In genomic region chr16:20732251-20732924, GRCm38 (mm10) we compare ENCODE assay signal across 9 mouse cellular contexts. TPM values are rescaled to one million over a fixed set of nuclear protein-coding genes. Genes with fewer than 3 reads are reported as not detected.
A peak's percentile ranks its signal among the peaks of the same experiment; 100 is the strongest.
DNase-seq lines count a peak whose midpoint lies in the region; ATAC-seq and TF ChIP-seq lines count a peak whose summit lies in the region.
"Had no signal": no experiment of that assay in that cellular context is flagged by ENCODE, and none has a peak within 500 bp of the region (broad histone marks: within the 10 kb centered on the region; RNA-seq: fewer than 3 reads in every experiment).

No protein-coding gene starts in this region.

- WGBS in heart, embryonic 10.5 days, result 1% methylated on average over 30 of the region's 30 CpGs
- WGBS in hindbrain, postnatal 0 days, result under 1% methylated on average over 22 of the region's 30 CpGs

- peak overlapping the region; percentile 86 for H3K9ac ChIP-seq in hindbrain, postnatal 0 days (replicated peaks; ENCODE audit: low read length)

- no peaks in the 10 kb centered on the region for H3K9me3 ChIP-seq in heart, embryonic 10.5 days
- no peaks in the 10 kb centered on the region for H3K9me3 ChIP-seq in hindbrain, postnatal 0 days (ENCODE audit: low read length)
- H3K9me3 ChIP-seq: G1E had no signal

- peak; percentile 50 for ATAC-seq in hindbrain, postnatal 0 days

- H3K36me3 ChIP-seq in heart, embryonic 10.5 days, result no peaks in the 10 kb centered on the region
- H3K36me3 ChIP-seq in hindbrain, postnatal 0 days (ENCODE audit: insufficient read depth, low read length), result 0 out of 2 replicates have a peak, but pooled peaks cover 4% of the 10 kb centered on the region
- H3K36me3 ChIP-seq: G1E had no signal

- intact Hi-C loops in heart, postnatal 14 days (cut with DNase I), result no loop called here

- DNase-seq in heart, embryonic 10.5 days (ENCODE audit: low spot score), result no peak
- DNase-seq in heart, postnatal 14 days, result no peak
- DNase-seq in right cerebral cortex, postnatal 14 days, result peak; percentile 55
- no peak for DNase-seq in right cerebral cortex, postnatal 4 days
- DNase-seq in hindbrain, postnatal 0 days (ENCODE audit: low spot score), result peak; percentile 45
- peak; percentile 82 for DNase-seq in neural tube, embryonic 10.5 days (ENCODE audit: extremely low spot score, low spot score)
- DNase-seq in adrenal gland, adult 18-20 months (ENCODE audit: low spot score in 2 of 2), result no peak
- no peak for DNase-seq in thymus, adult 18-20 months

- H3K27me3 ChIP-seq in heart, embryonic 10.5 days (ENCODE audit: insufficient read depth, poor library complexity, severe bottlenecking), result peaks cover 70% of the 10 kb centered on the region
- H3K27me3 ChIP-seq in hindbrain, postnatal 0 days (ENCODE audit: insufficient read depth, low read length), result no peaks in the 10 kb centered on the region

- peak; percentile 36 for TF ChIP-seq CTCF in hindbrain, postnatal 0 days (IDR thresholded peaks at IDR 0.05; ENCODE audit: low read depth)

- H3K4me2 ChIP-seq in hindbrain, postnatal 0 days (ENCODE audit: low read depth, low read length), result peak overlapping the region; percentile 96

- peak overlapping the region; percentile 81 for H3K27ac ChIP-seq in heart, embryonic 10.5 days
- H3K27ac ChIP-seq in hindbrain, postnatal 0 days, result peak overlapping the region; percentile 85

- peaks cover 37% of the 10 kb centered on the region for H3K4me1 ChIP-seq in heart, embryonic 10.5 days
- H3K4me1 ChIP-seq in hindbrain, postnatal 0 days (ENCODE audit: insufficient read depth, low read length), result peaks cover 4% of the 10 kb centered on the region; the same call in 1 of the 2 replicates

- H3K4me3 ChIP-seq in heart, embryonic 10.5 days, result peak overlapping the region; percentile 69
- peak overlapping the region; percentile 74 for H3K4me3 ChIP-seq in hindbrain, postnatal 0 days (ENCODE audit: low read length)

RNA-seq across cellular contexts. Expression of gene Chrd, which starts 0.5 kb away (rescaled TPM):
- polyA plus RNA-seq in heart, embryonic 10.5 days (2016; fragmentation: Nextera tagmentation; extraction: Ambion mirVana), result 0.27 and 0.87 TPM in 2 replicates
- total RNA-seq in heart, postnatal 14 days (2021), result 1 to 10 TPM; 2.4 to 2.5 TPM
- total RNA-seq in hindbrain, postnatal 0 days (2014; rRNA removed), result 32.0 and 35.5 TPM in 2 replicates
- 6.2 and 7.0 TPM in 2 replicates for polyA plus RNA-seq in hindbrain, postnatal 0 days (2015; fragmentation: Nextera tagmentation; extraction: Ambion mirVana)
- 10 to 100 TPM in 1 of 2 experiments, 1 to 10 TPM in 1; 9.7 to 12.4 TPM for total RNA-seq in adrenal gland, adult 18-20 months (2021)
- polyA plus RNA-seq: G1E had no signal

RNA-seq across cellular contexts. Expression of gene Thpo, which starts 1.9 kb away (rescaled TPM):
- 0.49 and 1.1 TPM in 2 replicates for polyA plus RNA-seq in heart, embryonic 10.5 days (2016; fragmentation: Nextera tagmentation; extraction: Ambion mirVana)
- total RNA-seq in heart, postnatal 14 days (2021), result under 1 TPM; 0.15 to 0.36 TPM
- total RNA-seq in hindbrain, postnatal 0 days (2014; rRNA removed), result 1.0 and 1.3 TPM in 2 replicates
- 1.4 and 1.6 TPM in 2 replicates for polyA plus RNA-seq in hindbrain, postnatal 0 days (2015; fragmentation: Nextera tagmentation; extraction: Ambion mirVana)
- 1 to 10 TPM; 1.2 to 4.2 TPM for total RNA-seq in adrenal gland, adult 18-20 months (2021)
- total RNA-seq: G1E had no signal
- polyA plus RNA-seq: G1E had no signal

RNA-seq across cellular contexts. Expression of gene Clcn2, which starts 14.8 kb away (rescaled TPM):
- 4.7 and 10.3 TPM in 2 replicates for polyA plus RNA-seq in heart, embryonic 10.5 days (2016; fragmentation: Nextera tagmentation; extraction: Ambion mirVana)
- total RNA-seq in heart, postnatal 14 days (2021), result 1 to 10 TPM; 2.2 to 2.4 TPM
- 57.0 and 74.6 TPM in 2 replicates for total RNA-seq in hindbrain, postnatal 0 days (2014; rRNA removed)
- polyA plus RNA-seq in hindbrain, postnatal 0 days (2015; fragmentation: Nextera tagmentation; extraction: Ambion mirVana), result 18.5 and 21.2 TPM in 2 replicates
- 10 to 100 TPM; 16.8 to 52.6 TPM for total RNA-seq in adrenal gland, adult 18-20 months (2021)

RNA-seq across cellular contexts. Expression of gene Polr2h, which starts 14.9 kb away (rescaled TPM):
- 68.8 and 103 TPM in 2 replicates for polyA plus RNA-seq in heart, embryonic 10.5 days (2016; fragmentation: Nextera tagmentation; extraction: Ambion mirVana)
- total RNA-seq in heart, postnatal 14 days (2021), result 10 to 100 TPM; 10.2 TPM
- 25.5 and 29.2 TPM in 2 replicates for total RNA-seq in hindbrain, postnatal 0 days (2014; rRNA removed)
- 88.6 and 90.8 TPM in 2 replicates for polyA plus RNA-seq in hindbrain, postnatal 0 days (2015; fragmentation: Nextera tagmentation; extraction: Ambion mirVana)
- total RNA-seq in adrenal gland, adult 18-20 months (2021), result 10 to 100 TPM; 28.0 to 37.1 TPM

RNA-seq across cellular contexts. Expression of gene Fam131a, which starts 39.3 kb away (rescaled TPM):
- 2.5 TPM in 2 replicates for polyA plus RNA-seq in heart, embryonic 10.5 days (2016; fragmentation: Nextera tagmentation; extraction: Ambion mirVana)
- 10 to 100 TPM; 26.6 to 29.8 TPM for total RNA-seq in heart, postnatal 14 days (2021)
- total RNA-seq in hindbrain, postnatal 0 days (2014; rRNA removed), result 130 and 147 TPM in 2 replicates
- polyA plus RNA-seq in hindbrain, postnatal 0 days (2015; fragmentation: Nextera tagmentation; extraction: Ambion mirVana), result 49.0 and 55.4 TPM in 2 replicates
- 10 to 100 TPM; 11.7 to 16.1 TPM for total RNA-seq in adrenal gland, adult 18-20 months (2021)

Comparison
In these comparisons a context has a peak if more than half of its experiments do, and no peak if none do; other contexts are left out.
1. DNase-seq: peak in right cerebral cortex, postnatal 14 days (single experiment), hindbrain, postnatal 0 days (single experiment) and neural tube, embryonic 10.5 days (single experiment); none in heart, embryonic 10.5 days (single experiment), heart, postnatal 14 days (0 of 2), right cerebral cortex, postnatal 4 days (single experiment), adrenal gland, adult 18-20 months (0 of 2) and thymus, adult 18-20 months (0 of 2).
2. RNA of gene Clcn2, which starts 14.8 kb away (total RNA-seq): 57.0 to 74.6 TPM in hindbrain, postnatal 0 days and 16.8 to 52.6 TPM in adrenal gland, adult 18-20 months; 2.2 to 2.4 TPM in heart, postnatal 14 days; every median in the first group is over 4 times any median in the second.